Mouse (Mus musculus) frontal cortex, postnatal 14 days (tissue): ENCODE results near the gene Zfyve19.

Experiments used
- DNase-seq, 2 experiments: peaks; one replicate each; pipeline ENCODE4 v3.0.0; 2022; ENCODE audit warnings: low spot score in 2 of 2

The Zfyve19 gene

GRCm38 (mm10) chr2:119208344-119209175, at the start of gene Zfyve19, which contains the start of gene Dnajc17:
Gene Zfyve19, plus strand, starts transcription at chr2:119208617.
Gene Dnajc17, minus strand, starts transcription at chr2:119208795.
- peak; percentile 95 to 97 for DNase-seq

GRCm38 (mm10) chr2:119161247-119161646, 47.2 kb upstream of the Zfyve19 start:
- no peak for DNase-seq

- no peak for DNase-seq
Observed at GRCm38 (mm10) chr2:119163135-119163534, 45.3 kb upstream of the Zfyve19 start.

- no peak for DNase-seq
Observed at GRCm38 (mm10) chr2:119163999-119164398, 44.4 kb upstream of the Zfyve19 start.

- no peak for DNase-seq
Observed at GRCm38 (mm10) chr2:119165401-119165800, 43.0 kb upstream of the Zfyve19 start.

- peak in 1 of 2 experiments; percentile 16 for DNase-seq
Observed at GRCm38 (mm10) chr2:119166901-119167865, 41.2 kb upstream of the Zfyve19 start, which contains the start of gene Gchfr. Gene Gchfr, plus strand, starts transcription at chr2:119167773.

GRCm38 (mm10) chr2:119167866-119168256, 40.6 kb upstream of the Zfyve19 start:
- DNase-seq: no peak

- DNase-seq: no peak
Observed at GRCm38 (mm10) chr2:119170282-119170681, 38.1 kb upstream of the Zfyve19 start.

- no peak for DNase-seq
Observed at GRCm38 (mm10) chr2:119171574-119171973, 36.8 kb upstream of the Zfyve19 start.

- no peak for DNase-seq
Observed at GRCm38 (mm10) chr2:119172446-119172845, 36.0 kb upstream of the Zfyve19 start.

GRCm38 (mm10) chr2:119172862-119173576, 35.4 kb upstream of the Zfyve19 start:
- DNase-seq: peak in 1 of 2 experiments; percentile 14

- DNase-seq: no peak
Observed at GRCm38 (mm10) chr2:119173991-119174651, 34.3 kb upstream of the Zfyve19 start, which contains the start of gene Gm14137. Gene Gm14137, plus strand, starts transcription at chr2:119174509.

GRCm38 (mm10) chr2:119174866-119175265, 33.6 kb upstream of the Zfyve19 start:
- no peak for DNase-seq

- no peak for DNase-seq
Observed at GRCm38 (mm10) chr2:119175614-119176013, 32.8 kb upstream of the Zfyve19 start.

- DNase-seq: no peak
Observed at GRCm38 (mm10) chr2:119176761-119177160, 31.7 kb upstream of the Zfyve19 start.

GRCm38 (mm10) chr2:119177384-119177939, 31.0 kb upstream of the Zfyve19 start:
- no peak for DNase-seq

- DNase-seq: no peak
Observed at GRCm38 (mm10) chr2:119182914-119183313, 25.5 kb upstream of the Zfyve19 start.

GRCm38 (mm10) chr2:119189029-119189710, 19.2 kb upstream of the Zfyve19 start:
- DNase-seq: peak; percentile 49 to 80

GRCm38 (mm10) chr2:119190969-119191368, 17.4 kb upstream of the Zfyve19 start:
- no peak for DNase-seq

- no peak for DNase-seq
Observed at GRCm38 (mm10) chr2:119194140-119194539, 14.3 kb upstream of the Zfyve19 start.
